Mouse (Mus musculus) spleen, adult 12 weeks (tissue): ENCODE measurements at regions not wholly inside any gene's neighbourhood (a gene's known extent, or its start where the extent isn't known, plus 50 kb on each side); places are given as distances from the start of the nearest gene placed in this dataset.

Experiments used
- DNase-seq: peaks from one replicate; pipeline ENCODE4 v3.0.0; 2022; ENCODE audit warnings: low spot score

GRCm38 (mm10) chr1:76512156-76512555 is 966.1 kb downstream of the Slc4a3 start:
- no peak for DNase-seq

DNA sequence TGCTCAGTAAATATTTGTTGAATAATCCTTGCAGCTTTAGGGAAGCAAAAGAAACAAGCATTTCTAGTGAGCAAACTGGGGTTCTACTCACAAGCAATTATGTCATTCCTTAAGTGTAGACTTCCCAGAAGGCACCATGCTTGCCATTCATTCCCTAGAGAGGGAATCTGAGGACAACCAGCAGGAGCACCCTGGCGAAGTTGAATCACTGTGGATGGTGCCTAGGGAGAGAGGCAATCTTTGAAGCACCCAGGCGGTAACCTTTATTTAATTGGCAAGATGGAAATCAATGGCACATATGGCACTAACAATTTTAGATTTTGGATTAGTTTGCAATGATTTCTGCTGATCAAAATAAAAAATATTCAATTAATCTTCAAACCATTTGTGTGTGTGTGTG is 967.4 kb downstream of the Slc4a3 start:
- DNase-seq: no peak

GRCm38 (mm10) chr1:76529531-76529930 is 983.5 kb downstream of the Slc4a3 start:
- no peak for DNase-seq

DNA sequence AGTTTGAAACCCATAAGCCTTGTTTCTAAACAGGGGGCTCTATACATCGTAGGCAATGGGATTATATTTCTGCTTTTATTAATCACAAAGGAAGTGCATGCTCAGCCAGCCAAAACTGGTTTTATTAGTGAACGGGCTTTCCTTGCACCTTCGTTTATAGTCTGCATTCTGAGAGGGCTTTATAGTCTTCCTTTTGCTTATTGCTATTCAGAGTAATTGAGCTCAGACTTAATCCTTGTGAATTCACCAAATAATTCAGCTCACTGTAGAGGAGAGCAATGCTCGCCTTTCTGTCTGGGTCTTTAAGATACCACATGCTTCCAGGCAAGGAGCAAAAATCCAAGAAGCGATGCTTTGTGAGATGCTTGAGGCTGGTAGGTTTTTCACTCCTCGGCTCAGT is 984.3 kb downstream of the Slc4a3 start:
- DNase-seq: no peak

DNA sequence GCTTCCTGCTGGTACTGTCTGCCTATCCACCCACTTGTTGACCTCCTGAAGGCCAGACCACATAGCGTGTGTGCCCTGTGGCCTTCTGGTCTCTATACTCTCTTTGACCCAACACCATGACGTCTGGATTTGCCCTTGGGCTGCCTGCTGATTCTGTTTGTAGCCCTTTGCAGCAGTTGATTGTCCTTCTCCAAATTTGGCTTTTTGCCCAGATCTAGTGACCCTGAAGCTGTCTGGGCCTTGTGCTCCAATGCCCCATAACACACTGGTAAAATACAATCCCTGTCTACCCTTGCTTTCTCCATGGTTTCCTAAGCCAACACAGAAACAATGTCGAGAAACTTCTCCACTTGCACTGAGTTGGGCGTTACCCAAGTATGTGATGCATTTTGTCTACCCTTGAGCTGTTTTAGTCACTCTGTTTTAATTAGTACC is 979.3 kb downstream of the Epha4 start:
- DNase-seq: no peak

- DNase-seq: no peak
Measured at GRCm38 (mm10) chr1:76540529-76540928, 974.4 kb downstream of the Epha4 start.

DNA sequence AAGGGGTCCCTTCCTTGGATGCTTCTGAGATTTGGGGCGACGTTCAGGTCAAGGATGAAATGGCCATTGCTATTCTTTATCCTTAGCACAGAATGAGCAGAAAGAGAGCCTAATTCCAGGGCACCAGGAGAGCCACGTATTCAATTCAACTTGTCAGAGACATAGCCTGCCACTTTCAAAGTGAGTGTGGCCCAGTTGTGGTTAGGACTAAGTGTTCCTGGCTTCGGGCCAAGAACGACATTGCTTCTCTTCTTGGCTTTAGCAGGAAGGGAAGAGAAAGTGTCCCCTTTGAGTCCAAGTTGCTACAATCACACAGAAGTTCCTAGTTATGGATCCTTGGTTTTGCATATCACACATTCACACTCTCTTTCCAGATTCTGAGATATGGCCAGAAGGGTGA is 964.0 kb downstream of the Epha4 start:
- DNase-seq: no peak

DNA sequence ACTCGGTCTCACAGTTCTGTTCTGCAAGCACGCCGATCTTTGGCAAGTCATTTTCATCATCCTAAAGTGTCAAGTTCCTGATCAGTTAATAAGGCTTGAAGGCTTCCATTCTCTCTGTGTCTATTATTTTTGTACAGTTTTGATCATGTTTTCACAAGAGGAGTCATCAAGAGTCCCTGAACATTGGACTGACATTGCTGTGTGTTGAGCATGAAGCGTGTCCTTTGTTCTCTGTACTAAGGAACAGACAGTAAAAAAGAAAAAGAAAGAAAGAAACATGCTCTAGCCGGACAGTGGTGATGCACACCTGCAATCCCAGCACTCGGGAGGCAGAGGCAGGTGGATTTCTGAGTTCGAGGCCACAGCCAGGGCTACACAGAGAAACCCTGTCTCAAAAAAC is 955.4 kb downstream of the Epha4 start:
- DNase-seq: no peak

DNA sequence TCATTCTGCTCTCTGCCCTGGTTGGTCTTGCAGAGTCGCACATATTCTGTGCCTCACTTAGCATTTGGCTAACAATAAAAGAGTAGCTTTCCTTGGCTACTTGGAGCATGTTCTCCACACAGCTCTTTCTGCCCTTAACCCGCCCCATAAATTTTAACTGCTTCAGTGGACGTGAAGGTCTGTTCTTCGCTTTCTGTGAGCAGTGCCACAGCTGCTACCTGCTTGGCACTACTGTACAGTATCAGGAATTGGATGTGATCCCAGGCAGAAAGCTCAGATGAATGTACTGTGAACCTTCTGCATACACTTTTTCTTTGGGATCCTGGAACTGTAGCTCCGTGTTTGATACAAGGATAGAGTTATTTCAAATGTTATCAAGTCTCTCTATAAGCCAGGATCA is 939.4 kb downstream of the Epha4 start:
- DNase-seq: no peak

- no peak for DNase-seq
Measured at GRCm38 (mm10) chr1:76585921-76586320, 929.0 kb downstream of the Epha4 start.

GRCm38 (mm10) chr1:76625831-76626230 is 889.1 kb downstream of the Epha4 start:
- no peak for DNase-seq

- DNase-seq: no peak
Measured at GRCm38 (mm10) chr1:76629861-76630260, 885.0 kb downstream of the Epha4 start.

GRCm38 (mm10) chr1:76634071-76634470 is 880.8 kb downstream of the Epha4 start:
- no peak for DNase-seq

GRCm38 (mm10) chr1:76637268-76638009 is 877.4 kb downstream of the Epha4 start:
- no peak for DNase-seq

DNA sequence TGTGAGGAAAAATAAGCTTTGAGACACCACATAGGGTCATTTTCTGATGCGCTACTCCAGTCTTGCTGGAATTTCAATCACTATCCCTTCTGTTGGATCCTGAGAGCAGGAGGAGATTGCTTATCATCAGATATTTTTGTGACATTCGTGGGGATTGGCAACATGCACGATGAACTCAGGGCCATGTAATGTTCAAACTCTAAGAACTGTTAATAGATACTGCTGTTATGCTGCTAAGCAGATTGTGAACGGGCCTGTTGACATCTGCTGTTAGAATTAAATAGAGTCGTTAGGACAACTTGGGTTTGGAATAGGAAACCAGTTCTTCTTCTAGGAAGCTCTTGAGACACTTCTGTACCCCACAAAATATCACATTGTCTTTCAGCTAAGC is 876.9 kb downstream of the Epha4 start:
- no peak for DNase-seq

- DNase-seq: no peak
Measured at GRCm38 (mm10) chr1:76641181-76641711, 873.6 kb downstream of the Epha4 start.

- no peak for DNase-seq
Measured at GRCm38 (mm10) chr1:76642703-76643102, 872.2 kb downstream of the Epha4 start.

DNA sequence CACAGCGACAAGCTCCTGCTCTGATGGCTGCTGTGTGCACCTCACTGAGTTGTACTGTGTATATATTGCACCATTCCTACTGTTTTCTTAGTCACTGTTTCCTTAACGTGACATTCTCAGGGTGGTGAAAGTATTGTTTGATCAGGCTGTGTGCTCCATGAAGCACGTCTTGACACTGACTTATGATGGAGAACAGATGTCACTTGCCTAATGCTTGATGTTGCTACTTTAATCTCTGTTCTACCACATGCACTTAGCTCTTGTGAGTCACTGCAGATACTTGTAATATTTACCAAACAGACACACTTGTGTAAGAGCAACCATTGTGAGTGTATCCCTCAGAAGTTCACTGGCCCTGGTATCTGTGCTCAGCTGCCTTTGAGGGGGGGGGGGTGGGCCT is 870.0 kb downstream of the Epha4 start:
- no peak for DNase-seq

- no peak for DNase-seq
Measured at GRCm38 (mm10) chr1:76654826-76655225, 860.1 kb downstream of the Epha4 start.

- DNase-seq: no peak
Measured at GRCm38 (mm10) chr1:76658228-76658627, 856.7 kb downstream of the Epha4 start.

DNA sequence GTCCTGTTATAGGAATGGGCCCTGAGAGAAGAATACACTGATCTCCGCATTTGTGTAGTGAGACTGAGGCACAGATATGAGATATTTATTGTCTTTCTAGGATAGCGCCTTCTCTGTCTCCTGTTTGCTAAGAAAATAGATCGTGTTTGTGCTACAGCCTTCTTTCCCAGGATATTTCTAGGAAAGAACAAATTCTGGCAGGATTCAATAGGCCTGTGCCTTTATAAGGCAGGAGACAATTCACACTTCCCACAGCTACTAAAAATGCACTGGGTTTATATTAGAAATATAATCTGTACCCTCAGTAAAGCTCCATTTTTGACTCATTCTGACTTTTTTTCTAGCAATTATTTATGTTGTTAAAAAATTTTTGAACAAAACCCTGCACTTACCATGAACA is 854.7 kb downstream of the Epha4 start:
- DNase-seq: no peak

DNA sequence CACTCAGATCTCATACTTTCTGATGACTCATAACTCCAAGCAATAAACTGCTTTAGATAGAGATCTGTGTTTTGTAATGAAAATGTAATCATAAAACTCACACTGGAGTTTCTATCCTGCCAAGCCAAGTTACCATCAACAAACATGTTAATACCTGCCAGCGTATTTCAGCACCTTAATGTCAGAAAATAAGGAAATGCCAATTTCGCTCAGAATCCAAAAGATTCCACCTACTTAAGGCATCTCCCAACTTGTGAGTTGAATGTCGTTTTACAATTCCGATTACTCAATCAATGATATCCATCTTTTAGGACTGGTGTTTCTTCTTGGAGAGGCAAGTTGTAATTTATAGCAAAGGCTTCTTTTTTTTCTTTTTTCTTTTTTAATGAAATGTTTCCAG is 850.5 kb downstream of the Epha4 start:
- DNase-seq: no peak

DNA sequence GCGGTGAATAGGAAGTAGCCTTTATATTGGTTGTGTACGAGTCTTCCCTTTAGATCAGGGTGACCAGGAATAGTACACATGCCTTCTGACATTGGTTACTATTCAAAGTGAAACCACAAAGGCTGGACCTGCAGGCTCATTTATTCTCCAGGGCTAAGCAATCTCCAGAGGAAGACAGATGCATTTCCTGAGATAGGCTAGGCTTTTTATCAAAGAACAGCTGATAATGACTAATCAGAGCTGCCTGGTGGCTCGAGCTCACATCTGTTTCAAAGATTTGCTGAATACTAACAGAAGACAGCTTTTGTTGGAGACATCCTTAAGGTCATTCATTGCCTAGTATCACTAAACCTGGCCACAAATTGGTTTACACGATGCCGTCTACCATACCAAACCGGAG is 838.1 kb downstream of the Epha4 start:
- no peak for DNase-seq

- DNase-seq: no peak
Measured at GRCm38 (mm10) chr1:76705556-76705955, 809.3 kb downstream of the Epha4 start.
